Mouse (Mus musculus) neural tube, embryonic 13.5 days (tissue): Measurements from ENCODE around the gene Npas3. TPM values are rescaled to one million over a fixed set of nuclear protein-coding genes. Genes with fewer than 3 reads are reported as not detected.
A peak's percentile ranks its signal among the peaks of the same experiment; 100 is the strongest.

ENCODE experiments used
- ATAC-seq: fragments of 200-750 bp; cut with Nextera tagmentation; 2 replicates; pipeline ENCODE4 v1.8.0; 2017; ENCODE audit warnings: low read depth, mild to moderate bottlenecking, moderate TSS enrichment, moderate library complexity
- H3K27ac ChIP-seq: fragments of 300-500 bp; sonication (generic); replicated peaks from 2 replicates; pipeline ENCODE4 v1.5.1; 2015; ENCODE audit warnings: moderate library complexity, mild to moderate bottlenecking, inconsistent platforms
- H3K27me3 ChIP-seq: fragments of 300-500 bp; sonication (generic); 2 replicates; pipeline ENCODE4 v1.6.1; 2015; ENCODE audit warnings: mild to moderate bottlenecking, inconsistent platforms
- H3K36me3 ChIP-seq: fragments of 300-500 bp; sonication (generic); 2 replicates; pipeline ENCODE4 v1.6.1; 2015; ENCODE audit warnings: mild to moderate bottlenecking, inconsistent platforms
- H3K4me1 ChIP-seq: fragments of 300-500 bp; sonication (generic); replicated peaks from 2 replicates; pipeline ENCODE4 v1.6.1; 2015; ENCODE audit warnings: inconsistent platforms
- H3K4me2 ChIP-seq: fragments of 300-500 bp; sonication (generic); 2 replicates; pipeline ENCODE4 v1.6.1; 2015; ENCODE audit warnings: inconsistent platforms, mild to moderate bottlenecking, moderate library complexity
- H3K4me3 ChIP-seq: fragments of 300-500 bp; sonication (generic); 2 replicates; pipeline ENCODE4 v1.5.1; 2015; ENCODE audit warnings: mild to moderate bottlenecking, inconsistent platforms
- H3K9ac ChIP-seq: fragments of 300-500 bp; sonication (generic); 2 replicates; pipeline ENCODE4 v1.6.1; 2015; ENCODE audit warnings: moderate library complexity, mild to moderate bottlenecking, inconsistent platforms
- H3K9me3 ChIP-seq: fragments of 300-500 bp; sonication (generic); 2 replicates; pipeline ENCODE4 v1.6.1; 2016; ENCODE audit warnings: inconsistent platforms
- WGBS: fragments of 180-500 bp; shearing (Covaris S2); methylation state at CpG from one replicate; pipeline ENCODE4 v1.1.7; 2015; 5-methylcytosine and 5-hydroxymethylcytosine counted together
- polyA plus RNA-seq: library from polyadenylated mRNA; unstranded; fragments of >200 nt; fragmentation: Nextera tagmentation; extraction: Ambion mirVana; gene quantifications from 2 replicates; pipeline ENCODE4 v1.2.1, GENCODE M21; 2015

The Npas3 gene
- polyA plus RNA-seq, 1 experiment from 2014 or later, result 21.8 TPM

GRCm38 (mm10) chr12:53832590-53832989, 584.1 kb downstream of the Npas3 start:
- Histone ChIP-seq H3K4me1 (peaks cover 39% of the 10 kb centered on the region), H3K9me3 (no peaks in the 10 kb centered on the region), H3K9ac (no peak overlapping the region), H3K27me3 (no peaks in the 10 kb centered on the region), H3K4me2 (no peak overlapping the region), H3K36me3 (no peaks in the 10 kb centered on the region), H3K27ac (no peak overlapping the region), H3K4me3 (no peak overlapping the region)
- 70% methylated on average over 6 of the region's 6 CpGs for WGBS
- ATAC-seq, result no peak

DNA sequence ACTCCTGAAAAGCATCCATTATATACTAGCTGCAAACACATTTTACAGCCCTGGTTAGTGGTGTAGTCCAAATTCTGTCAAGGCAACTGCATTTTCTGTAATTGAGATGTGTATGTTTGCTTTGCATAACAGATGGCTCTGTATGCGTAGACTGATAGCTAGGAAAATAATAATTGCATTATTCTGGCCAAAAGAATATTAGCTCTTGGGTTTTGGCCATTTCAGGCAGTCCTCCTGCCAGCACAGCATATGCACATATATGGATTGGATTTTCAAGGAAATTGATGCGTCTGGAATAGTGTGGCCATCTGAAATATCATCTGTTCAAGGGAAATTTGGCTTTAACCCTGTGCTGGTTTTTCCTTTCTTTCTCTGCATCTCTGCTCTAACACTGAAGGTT, 584.9 kb downstream of the Npas3 start:
- Histone ChIP-seq H3K27me3 (no peaks in the 10 kb centered on the region), H3K4me1 (peaks cover 45% of the 10 kb centered on the region), H3K27ac (no peak overlapping the region), H3K36me3 (no peaks in the 10 kb centered on the region), H3K9me3 (no peaks in the 10 kb centered on the region), H3K9ac (no peak overlapping the region), H3K4me3 (no peak overlapping the region), H3K4me2 (no peak overlapping the region)
- WGBS, result 81% methylated on average over 2 of the region's 2 CpGs
- no peak for ATAC-seq

DNA sequence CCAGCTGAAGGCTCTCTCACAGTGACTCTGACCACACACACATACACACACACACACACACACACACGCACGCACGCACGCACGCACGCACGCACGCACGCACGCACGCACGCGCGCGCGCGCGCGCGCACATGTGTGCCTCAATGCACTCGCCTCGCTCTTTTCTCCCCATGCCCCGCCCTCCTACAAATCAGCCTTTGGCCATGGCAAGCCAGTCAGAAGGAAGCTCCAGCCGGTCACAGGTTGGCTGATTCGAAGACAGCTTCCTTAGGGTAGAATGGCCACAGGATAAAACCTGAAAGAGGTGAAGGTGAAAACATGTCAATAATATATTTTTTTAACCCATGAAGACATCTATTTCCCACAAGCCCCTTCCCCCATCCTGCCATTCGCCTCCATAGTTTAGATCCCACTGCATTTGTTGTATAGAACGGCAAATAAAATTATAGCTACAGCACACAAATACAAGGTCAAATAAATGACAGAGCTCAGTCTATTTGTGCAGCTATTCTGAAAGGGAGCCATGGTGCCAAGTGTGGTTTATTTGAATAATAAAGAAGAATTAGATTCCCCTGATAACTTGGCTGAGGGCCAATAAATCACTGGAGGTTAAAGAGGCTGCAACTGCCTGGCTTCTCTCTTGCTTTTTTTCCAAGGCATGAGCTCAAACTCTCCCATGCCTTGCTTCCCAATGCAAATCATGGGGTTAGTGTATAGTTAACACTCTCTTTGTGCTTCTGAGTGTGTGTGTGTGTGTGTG, 587.7 kb downstream of the Npas3 start:
- peaks cover 53% of the 10 kb centered on the region for H3K4me1 ChIP-seq
- peak overlapping the region; percentile 64 for H3K27ac ChIP-seq
- 65% methylated on average over 27 of the region's 27 CpGs for WGBS
- H3K9ac ChIP-seq, result no peak overlapping the region
- H3K4me3 ChIP-seq, result no peak overlapping the region
- peak overlapping the region; percentile 15 for H3K4me2 ChIP-seq
- no peaks in the 10 kb centered on the region for H3K9me3 ChIP-seq
- no peaks in the 10 kb centered on the region for H3K27me3 ChIP-seq
- H3K36me3 ChIP-seq, result no peaks in the 10 kb centered on the region
- ATAC-seq, result no peak; the same call in 1 of the 2 replicates

GRCm38 (mm10) chr12:53837408-53837807, 588.9 kb downstream of the Npas3 start:
- peaks cover 50% of the 10 kb centered on the region for H3K4me1 ChIP-seq
- H3K9me3 ChIP-seq, result no peaks in the 10 kb centered on the region
- no peaks in the 10 kb centered on the region for H3K27me3 ChIP-seq
- H3K36me3 ChIP-seq, result no peaks in the 10 kb centered on the region
- ATAC-seq, result no peak
- no peak overlapping the region for H3K9ac ChIP-seq
- no peak overlapping the region for H3K27ac ChIP-seq
- whole genome bisulfite sequencing, result 55% methylated on average over 15 of the region's 15 CpGs
- H3K4me3 ChIP-seq, result no peak overlapping the region
- no peak overlapping the region for H3K4me2 ChIP-seq

DNA sequence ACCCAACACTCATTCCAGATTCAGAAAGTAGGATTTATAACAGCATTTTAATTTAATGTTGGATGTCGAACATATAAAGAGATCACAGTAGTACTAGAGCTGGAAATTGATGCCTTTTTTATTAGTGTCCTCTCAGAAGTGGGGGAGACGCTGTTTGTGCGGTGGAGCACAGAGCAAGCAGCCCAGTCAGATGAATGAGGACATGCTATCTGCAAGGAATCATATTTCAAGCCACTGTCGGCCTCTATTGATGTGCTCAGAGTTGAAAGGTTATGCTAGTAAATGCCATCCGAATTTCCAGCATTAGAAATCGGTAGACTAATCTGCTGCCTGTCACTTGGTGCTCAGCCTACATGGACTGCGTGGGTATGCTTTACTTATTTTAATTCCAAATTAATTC, 590.1 kb downstream of the Npas3 start:
- H3K4me1 ChIP-seq, result peaks cover 45% of the 10 kb centered on the region

DNA sequence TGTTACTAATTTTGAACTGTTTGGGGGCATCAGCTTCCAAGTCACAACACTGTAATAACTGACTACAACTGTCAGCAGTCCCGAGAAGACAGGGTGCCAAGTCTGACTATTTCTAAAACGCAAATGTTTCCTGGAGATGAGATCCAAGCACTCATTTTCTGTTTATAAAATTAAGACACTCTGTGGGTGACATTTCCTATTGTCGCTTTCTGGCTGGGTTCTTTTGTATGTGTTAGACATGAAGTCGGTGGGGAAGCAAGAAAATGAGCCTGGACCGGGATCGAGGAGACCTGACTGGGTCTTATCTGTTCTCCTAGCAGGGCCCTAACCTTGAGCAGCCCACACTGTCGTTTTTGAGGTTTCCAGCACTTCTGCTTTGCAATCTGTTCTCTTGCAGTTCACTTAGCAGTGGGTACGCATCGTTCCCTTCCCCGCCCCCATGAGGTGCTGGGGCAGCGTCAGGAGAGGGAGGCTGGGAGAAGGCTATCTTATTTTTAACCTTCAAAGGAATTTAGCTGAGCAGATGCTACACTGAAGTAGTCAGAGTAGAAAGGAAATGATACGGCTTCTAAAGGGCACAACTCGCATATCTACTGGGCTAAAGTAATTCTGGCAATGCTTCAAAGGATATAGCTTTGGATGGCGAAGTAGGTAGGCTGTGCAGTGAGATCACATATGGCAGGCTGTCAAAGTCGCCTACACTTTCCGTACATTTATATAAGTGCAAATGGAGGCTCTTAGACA, 593.6 kb downstream of the Npas3 start:
- WGBS, result 75% methylated on average over 16 of the region's 16 CpGs
- Histone ChIP-seq H3K4me1 (peaks cover 51% of the 10 kb centered on the region), H3K9me3 (no peaks in the 10 kb centered on the region), H3K9ac (no peak overlapping the region), H3K27ac (no peak overlapping the region), H3K27me3 (no peaks in the 10 kb centered on the region), H3K36me3 (no peaks in the 10 kb centered on the region), H3K4me3 (no peak overlapping the region), H3K4me2 (no peak overlapping the region)
- no peak for ATAC-seq

More for the DNA sequence above, 590.1 kb downstream of the Npas3 start:
- Histone ChIP-seq H3K9ac (no peak overlapping the region), H3K27ac (peak overlapping the region; percentile 59), H3K36me3 (no peaks in the 10 kb centered on the region), H3K4me3 (no peak overlapping the region), H3K9me3 (no peaks in the 10 kb centered on the region), H3K4me2 (peak overlapping the region; percentile 11; the same call in 1 of the 2 replicates), H3K27me3 (no peaks in the 10 kb centered on the region)
- 13% methylated on average over 7 of the region's 7 CpGs for WGBS
- ATAC-seq, result 0 out of 2 replicates have a peak, but pooled peaks have one; percentile 45

- WGBS, result 28% methylated on average over 3 of the region's 3 CpGs
- Histone ChIP-seq H3K9ac (no peak overlapping the region), H3K4me3 (no peak overlapping the region), H3K27me3 (no peaks in the 10 kb centered on the region), H3K36me3 (no peaks in the 10 kb centered on the region), H3K4me1 (peaks cover 36% of the 10 kb centered on the region), H3K9me3 (no peaks in the 10 kb centered on the region), H3K4me2 (no peak overlapping the region), H3K27ac (no peak overlapping the region)
- no peak; the same call in 1 of the 2 replicates for ATAC-seq
These were observed 595.1 kb downstream of the Npas3 start for GRCm38 (mm10) chr12:53843626-53844025.

GRCm38 (mm10) chr12:53846154-53846665, 597.7 kb downstream of the Npas3 start:
- Histone ChIP-seq H3K36me3 (no peaks in the 10 kb centered on the region), H3K9me3 (no peaks in the 10 kb centered on the region), H3K4me3 (no peak overlapping the region), H3K4me1 (peaks cover 30% of the 10 kb centered on the region), H3K27me3 (no peaks in the 10 kb centered on the region), H3K27ac (0 out of 2 replicates have a peak overlapping the region, but pooled peaks have one; percentile 30), H3K9ac (no peak overlapping the region), H3K4me2 (no peak overlapping the region)
- WGBS, result 62% methylated on average over 12 of the region's 12 CpGs
- no peak for ATAC-seq

GRCm38 (mm10) chr12:53849263-53849662, 600.8 kb downstream of the Npas3 start:
- WGBS, result 85% methylated on average over 2 of the region's 2 CpGs

GRCm38 (mm10) chr12:53852432-53852831, 604.0 kb downstream of the Npas3 start:
- 75% methylated on average over 2 of the region's 2 CpGs for WGBS
- no peaks in the 10 kb centered on the region for H3K36me3 ChIP-seq
- no peak for ATAC-seq

More at GRCm38 (mm10) chr12:53849263-53849662, 600.8 kb downstream of the Npas3 start:
- Histone ChIP-seq H3K9ac (no peak overlapping the region), H3K36me3 (no peaks in the 10 kb centered on the region), H3K4me3 (no peak overlapping the region), H3K9me3 (no peaks in the 10 kb centered on the region), H3K27ac (no peak overlapping the region), H3K4me2 (no peak overlapping the region), H3K4me1 (peaks cover 18% of the 10 kb centered on the region), H3K27me3 (no peaks in the 10 kb centered on the region)
- no peak for ATAC-seq

GRCm38 (mm10) chr12:53860176-53860575, 611.7 kb downstream of the Npas3 start:
- no peak for ATAC-seq
- no peak overlapping the region for H3K4me3 ChIP-seq

More at GRCm38 (mm10) chr12:53852432-53852831, 604.0 kb downstream of the Npas3 start:
- H3K27ac ChIP-seq, result no peak overlapping the region
- H3K27me3 ChIP-seq, result no peaks in the 10 kb centered on the region
- H3K4me2 ChIP-seq, result no peak overlapping the region
- H3K9ac ChIP-seq, result no peak overlapping the region
- H3K4me3 ChIP-seq, result no peak overlapping the region
- no peaks in the 10 kb centered on the region for H3K4me1 ChIP-seq
- H3K9me3 ChIP-seq, result no peaks in the 10 kb centered on the region

GRCm38 (mm10) chr12:53862281-53862680, 613.8 kb downstream of the Npas3 start:
- H3K9me3 ChIP-seq, result no peaks in the 10 kb centered on the region
- H3K27me3 ChIP-seq, result no peaks in the 10 kb centered on the region
- no peak for ATAC-seq
- H3K27ac ChIP-seq, result no peak overlapping the region
- H3K36me3 ChIP-seq, result no peaks in the 10 kb centered on the region
- no peak overlapping the region for H3K9ac ChIP-seq
- peaks cover 22% of the 10 kb centered on the region for H3K4me1 ChIP-seq
- no peak overlapping the region for H3K4me3 ChIP-seq
- 83% methylated on average over 6 of the region's 6 CpGs for WGBS
- H3K4me2 ChIP-seq, result no peak overlapping the region

More at GRCm38 (mm10) chr12:53860176-53860575, 611.7 kb downstream of the Npas3 start:
- peaks cover 11% of the 10 kb centered on the region for H3K4me1 ChIP-seq
- no peaks in the 10 kb centered on the region for H3K9me3 ChIP-seq
- no peaks in the 10 kb centered on the region for H3K36me3 ChIP-seq
- H3K9ac ChIP-seq, result no peak overlapping the region
- H3K4me2 ChIP-seq, result no peak overlapping the region
- H3K27me3 ChIP-seq, result no peaks in the 10 kb centered on the region
- no peak overlapping the region for H3K27ac ChIP-seq
